26 mouse cellular contexts compared by ENCODE assay signal in genomic region chr12:99262066-99262599, GRCm38 (mm10).
A peak's percentile ranks its signal among the peaks of the same experiment; 100 is the strongest.
DNase-seq lines count a peak whose midpoint lies in the region; ATAC-seq lines count a peak whose summit lies in the region.
"Had no signal": no experiment of that assay in that cellular context is flagged by ENCODE, and none has a peak within 500 bp of the region (broad histone marks: within the 10 kb centered on the region; RNA-seq: fewer than 3 reads in every experiment).

No protein-coding gene starts in this region.

- no peak for DNase-seq in heart, adult 11 months
- DNase-seq in kidney, adult 9 months = peak; percentile 37
- DNase-seq in kidney, postnatal 10 days = no peak
- peak; percentile 27 to 28 for DNase-seq in spleen, postnatal 36 days (ENCODE audit: low spot score in 2 of 2)
- DNase-seq in spleen, adult 12 weeks (ENCODE audit: low spot score) = no peak
- DNase-seq in midbrain, embryonic 14.5 days = no peak
- DNase-seq: cerebellum, adult 11-12 months; cerebellum, postnatal 14 days; gastrocnemius, postnatal 36 days; heart, postnatal 10 days; retina, postnatal 1 day; right cerebral cortex, postnatal 25 days; thymus, postnatal 14 days had no signal

- no peak for ATAC-seq in heart, embryonic 11.5 days (replicated peaks; ENCODE audit: insufficient number of reproducible peaks, low FRiP score, low TSS enrichment)
- no peak for ATAC-seq in midbrain, embryonic 14.5 days (ENCODE audit: low FRiP score, low TSS enrichment)
- ATAC-seq in midbrain, embryonic 16.5 days = no peak
- ATAC-seq: CD4-positive, CD25-positive, alpha-beta regulatory T cell, adult 4 months; forebrain, embryonic 13.5 days; hindbrain, embryonic 16.5 days; intestine, embryonic 15.5 days had no signal

- H3K4me2 ChIP-seq in heart, embryonic 11.5 days = no peak overlapping the region
- no peak overlapping the region for H3K4me2 ChIP-seq in midbrain, embryonic 14.5 days (ENCODE audit: low read length)
- no peak overlapping the region for H3K4me2 ChIP-seq in midbrain, embryonic 16.5 days (ENCODE audit: low read length)
- H3K4me2 ChIP-seq: embryonic facial prominence, embryonic 12.5 days; forebrain, embryonic 13.5 days; intestine, embryonic 15.5 days; midbrain, embryonic 12.5 days; neural tube, embryonic 12.5 days had no signal

- peaks cover 49% of the 10 kb centered on the region for H3K4me1 ChIP-seq in heart, embryonic 11.5 days (ENCODE audit: control insufficient read depth, insufficient read depth, low read length)
- H3K4me1 ChIP-seq in midbrain, embryonic 14.5 days (ENCODE audit: control insufficient read depth, insufficient read depth, low read length) = peaks cover 25% of the 10 kb centered on the region
- H3K4me1 ChIP-seq in midbrain, embryonic 16.5 days (ENCODE audit: control insufficient read depth, insufficient read depth, low read length) = peaks cover 32% of the 10 kb centered on the region

- H3K4me3 ChIP-seq in heart, embryonic 11.5 days (ENCODE audit: low read depth, low read length) = no peak overlapping the region
- no peak overlapping the region for H3K4me3 ChIP-seq in midbrain, embryonic 14.5 days (replicated peaks; ENCODE audit: low read depth, low read length)
- no peak overlapping the region for H3K4me3 ChIP-seq in midbrain, embryonic 16.5 days (ENCODE audit: low read depth, low read length)
- H3K4me3 ChIP-seq: embryonic facial prominence, embryonic 12.5 days; forebrain, embryonic 13.5 days; heart, embryonic 10.5 days; hindbrain, embryonic 10.5 days; intestine, embryonic 15.5 days; left cerebral cortex, adult 2 months; midbrain, embryonic 12.5 days; neural tube, embryonic 12.5 days had no signal

- H3K27ac ChIP-seq in heart, embryonic 11.5 days (ENCODE audit: low read depth, low read length) = 0 out of 2 replicates have a peak overlapping the region, but pooled peaks have one; percentile 10
- no peak overlapping the region for H3K27ac ChIP-seq in midbrain, embryonic 14.5 days (replicated peaks; ENCODE audit: low read depth, low read length)
- H3K27ac ChIP-seq in midbrain, embryonic 16.5 days (ENCODE audit: low read length) = no peak overlapping the region
- H3K27ac ChIP-seq: embryonic facial prominence, embryonic 12.5 days; forebrain, embryonic 13.5 days; heart, embryonic 10.5 days; hindbrain, embryonic 10.5 days; intestine, embryonic 15.5 days; left cerebral cortex, adult 2 months; liver, embryonic 14.5 days; midbrain, embryonic 12.5 days; neural tube, embryonic 12.5 days had no signal

- no peaks in the 10 kb centered on the region for H3K36me3 ChIP-seq in heart, embryonic 11.5 days (ENCODE audit: control insufficient read depth, insufficient read depth, low read length)
- no peaks in the 10 kb centered on the region for H3K36me3 ChIP-seq in midbrain, embryonic 14.5 days (ENCODE audit: control insufficient read depth, insufficient read depth, low read length)
- no peaks in the 10 kb centered on the region for H3K36me3 ChIP-seq in midbrain, embryonic 16.5 days (ENCODE audit: control insufficient read depth, insufficient read depth, low read length)
- H3K36me3 ChIP-seq: intestine, embryonic 15.5 days; midbrain, embryonic 12.5 days; neural tube, embryonic 12.5 days had no signal

- no peak overlapping the region for H3K9ac ChIP-seq in heart, embryonic 11.5 days (ENCODE audit: low read depth, low read length)
- H3K9ac ChIP-seq in midbrain, embryonic 14.5 days (replicated peaks; ENCODE audit: low read length) = no peak overlapping the region
- H3K9ac ChIP-seq in midbrain, embryonic 16.5 days (ENCODE audit: low read depth, low read length) = no peak overlapping the region
- H3K9ac ChIP-seq: embryonic facial prominence, embryonic 12.5 days; forebrain, embryonic 13.5 days; intestine, embryonic 15.5 days; liver, embryonic 14.5 days; midbrain, embryonic 12.5 days; neural tube, embryonic 12.5 days had no signal

- WGBS in heart, embryonic 11.5 days (ENCODE audit: insufficient replicate concordance) = 78% methylated on average over 11 of the region's 11 CpGs
- 90% methylated on average over 11 of the region's 11 CpGs for WGBS in midbrain, embryonic 14.5 days
- 86% methylated on average over 11 of the region's 11 CpGs for WGBS in midbrain, embryonic 16.5 days

- H3K27me3 ChIP-seq in heart, embryonic 11.5 days (ENCODE audit: control insufficient read depth, insufficient read depth, low read length) = no peaks in the 10 kb centered on the region
- H3K27me3 ChIP-seq in midbrain, embryonic 14.5 days (ENCODE audit: control insufficient read depth, insufficient read depth, low read length) = no peaks in the 10 kb centered on the region
- H3K27me3 ChIP-seq in midbrain, embryonic 16.5 days (ENCODE audit: control insufficient read depth, insufficient read depth, low read depth, low read length) = no peaks in the 10 kb centered on the region
- H3K27me3 ChIP-seq: embryonic facial prominence, embryonic 12.5 days; forebrain, embryonic 13.5 days; intestine, embryonic 15.5 days; midbrain, embryonic 12.5 days; neural tube, embryonic 12.5 days had no signal

- H3K9me3 ChIP-seq in heart, embryonic 11.5 days (replicated peaks; ENCODE audit: control insufficient read depth, low read length) = no peaks in the 10 kb centered on the region
- H3K9me3 ChIP-seq in midbrain, embryonic 14.5 days (ENCODE audit: control insufficient read depth, low read length) = no peaks in the 10 kb centered on the region
- H3K9me3 ChIP-seq in midbrain, embryonic 16.5 days (replicated peaks; ENCODE audit: control insufficient read depth, low read length, poor library complexity, severe bottlenecking) = no peaks in the 10 kb centered on the region
- H3K9me3 ChIP-seq: embryonic facial prominence, embryonic 12.5 days; forebrain, embryonic 13.5 days; heart, embryonic 10.5 days; hindbrain, embryonic 10.5 days; intestine, embryonic 15.5 days; midbrain, embryonic 12.5 days; neural tube, embryonic 12.5 days had no signal

Comparison
In these comparisons a context has a peak if more than half of its experiments do, and no peak if none do; other contexts are left out.
1. DNase-seq: peak in kidney, adult 9 months (single experiment) and spleen, postnatal 36 days (2 of 2); none in heart, adult 11 months (single experiment), kidney, postnatal 10 days (single experiment), spleen, adult 12 weeks (single experiment) and midbrain, embryonic 14.5 days (single experiment).